Mouse (Mus musculus) midbrain, embryonic 15.5 days (tissue): ENCODE results near the gene Wdr83. TPM values are rescaled to one million over a fixed set of nuclear protein-coding genes. Genes with fewer than 3 reads are reported as not detected.

ENCODE experiments used
- ATAC-seq: fragments of 200-750 bp; cut with Nextera tagmentation; replicated peaks from 2 replicates; pipeline ENCODE4 v1.8.0; 2017; ENCODE audit warnings: moderate TSS enrichment
- H3K27ac ChIP-seq: fragments of 300-500 bp; sonication (generic); 2 replicates; pipeline ENCODE4 v1.5.1; 2015; ENCODE audit warnings: mild to moderate bottlenecking, inconsistent platforms
- H3K27me3 ChIP-seq: fragments of 300-500 bp; sonication (generic); replicated peaks from 2 replicates; pipeline ENCODE4 v1.6.1; 2015; ENCODE audit warnings: inconsistent platforms
- H3K36me3 ChIP-seq: fragments of 300-500 bp; sonication (generic); replicated peaks from 2 replicates; pipeline ENCODE4 v1.6.1; 2015; ENCODE audit warnings: inconsistent platforms
- H3K4me1 ChIP-seq: fragments of 300-500 bp; sonication (generic); 2 replicates; pipeline ENCODE4 v1.6.1; 2015; ENCODE audit warnings: inconsistent platforms
- H3K4me2 ChIP-seq: fragments of 300-500 bp; sonication (generic); 2 replicates; pipeline ENCODE4 v1.6.1; 2015; ENCODE audit warnings: inconsistent platforms, mild to moderate bottlenecking, moderate library complexity
- H3K4me3 ChIP-seq: fragments of 300-500 bp; sonication (generic); 2 replicates; pipeline ENCODE4 v1.5.1; 2015; ENCODE audit warnings: mild to moderate bottlenecking, inconsistent platforms
- H3K9ac ChIP-seq: fragments of 300-500 bp; sonication (generic); 2 replicates; pipeline ENCODE4 v1.6.1; 2015; ENCODE audit warnings: mild to moderate bottlenecking, inconsistent platforms
- H3K9me3 ChIP-seq: fragments of 300-500 bp; sonication (generic); 2 replicates; pipeline ENCODE4 v1.6.1; 2016; ENCODE audit warnings: inconsistent platforms
- WGBS: fragments of 180-500 bp; shearing (Covaris S2); methylation state at CpG from one replicate; pipeline ENCODE4 v1.1.7; 2015; ENCODE audit warnings: mixed read lengths; 5-methylcytosine and 5-hydroxymethylcytosine counted together
- polyA plus RNA-seq: library from polyadenylated mRNA; unstranded; fragments of >200 nt; fragmentation: Nextera tagmentation; extraction: Ambion mirVana; gene quantifications from 2 replicates; pipeline ENCODE4 v1.2.1, GENCODE M21; 2015

The Wdr83 gene
- polyA plus RNA-seq, 1 experiment from 2014 or later = 60.3 TPM

- H3K4me3 ChIP-seq = no peak overlapping the region
- H3K4me1 ChIP-seq = peaks cover 7% of the 10 kb centered on the region
- ATAC-seq = no peak
- WGBS = 95% methylated on average over 6 of the region's 6 CpGs
- H3K9me3 ChIP-seq = no peaks in the 10 kb centered on the region
- H3K27me3 ChIP-seq = no peaks in the 10 kb centered on the region
- H3K36me3 ChIP-seq = peaks cover 56% of the 10 kb centered on the region
- no peak overlapping the region for H3K27ac ChIP-seq
- no peak overlapping the region for H3K9ac ChIP-seq
- no peak overlapping the region for H3K4me2 ChIP-seq
Measured at GRCm38 (mm10) chr8:85043619-85044018, 37.5 kb downstream of the Wdr83 start.

DNA sequence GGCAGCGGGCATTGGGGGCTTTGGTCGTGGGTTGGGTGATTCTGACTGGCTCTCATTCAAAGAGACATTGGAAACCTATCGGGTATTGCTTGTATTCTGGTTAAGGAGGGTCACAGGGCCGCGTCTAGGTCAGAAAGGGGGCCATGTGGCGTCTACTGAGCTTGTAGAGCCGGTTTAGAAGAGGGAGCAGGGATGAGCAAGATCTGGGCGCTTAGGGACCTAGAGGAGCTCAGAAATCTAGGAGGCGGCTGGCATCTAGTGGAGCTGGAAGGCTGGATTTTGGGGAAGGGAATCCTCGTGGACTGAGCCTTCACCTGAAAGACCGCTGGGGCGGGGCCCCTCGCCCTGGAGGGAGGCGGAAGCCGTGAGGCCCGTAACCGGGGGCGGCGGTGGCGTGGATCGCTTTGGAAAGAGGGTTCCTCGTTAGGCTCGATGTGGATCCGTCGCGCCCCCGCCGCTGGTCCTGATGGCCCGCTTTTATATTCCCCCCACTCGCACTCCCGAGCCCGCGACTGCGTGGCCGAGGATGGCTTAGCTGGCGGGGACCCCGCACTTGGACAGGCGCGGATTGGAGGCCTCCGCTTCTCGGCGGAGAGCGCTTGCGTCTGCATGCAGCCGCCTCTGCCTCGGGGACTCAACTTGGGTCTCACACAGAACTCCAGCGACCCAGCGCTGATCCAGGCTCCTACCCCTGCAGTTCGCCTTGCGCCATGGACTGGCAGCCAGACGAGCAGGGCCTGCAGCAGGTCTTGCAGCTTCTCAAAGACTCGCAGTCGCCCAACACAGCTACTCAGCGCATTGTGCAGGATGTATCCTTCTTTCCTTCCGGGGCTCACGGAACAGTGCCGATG is 43.2 kb downstream of the Wdr83 start:
- Histone ChIP-seq H3K9ac (peak overlapping the region; percentile 90), H3K9me3 (no peaks in the 10 kb centered on the region), H3K4me2 (peak overlapping the region; percentile 95), H3K27ac (peak overlapping the region; percentile 97), H3K27me3 (no peaks in the 10 kb centered on the region), H3K4me1 (peaks cover 29% of the 10 kb centered on the region), H3K4me3 (peak overlapping the region; percentile 80), H3K36me3 (peaks cover 12% of the 10 kb centered on the region)
- ATAC-seq = peak; percentile 8; the same call in 1 of the 2 replicates
- under 1% methylated on average over 57 of the region's 57 CpGs for WGBS

DNA sequence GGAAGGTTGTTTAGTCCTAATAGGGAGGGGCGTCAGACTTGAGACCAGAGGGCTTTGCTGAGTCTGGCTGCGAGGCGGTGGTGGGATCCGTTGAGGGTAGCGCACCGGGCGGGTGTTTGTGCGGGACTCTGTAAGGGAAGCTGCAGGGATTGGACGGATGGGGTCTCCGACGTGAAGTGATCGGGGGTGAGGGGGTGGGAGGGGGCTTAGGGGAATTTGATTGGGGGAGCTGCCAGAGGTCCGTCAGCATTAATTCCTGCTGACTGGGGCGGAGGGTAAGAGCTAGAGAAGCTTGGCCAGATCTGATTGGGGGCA is 43.8 kb downstream of the Wdr83 start:
- H3K4me2 ChIP-seq = peak overlapping the region; percentile 95
- WGBS = 0% methylated on average over 14 of the region's 14 CpGs
- no peaks in the 10 kb centered on the region for H3K27me3 ChIP-seq
- H3K9me3 ChIP-seq = no peaks in the 10 kb centered on the region
- peak overlapping the region; percentile 80 for H3K4me3 ChIP-seq
- peak overlapping the region; percentile 90 for H3K9ac ChIP-seq
- peaks cover 29% of the 10 kb centered on the region for H3K4me1 ChIP-seq
- H3K27ac ChIP-seq = peak overlapping the region; percentile 97
- H3K36me3 ChIP-seq = peaks cover 17% of the 10 kb centered on the region; the same call in 1 of the 2 replicates
- peak; percentile 55 for ATAC-seq

DNA sequence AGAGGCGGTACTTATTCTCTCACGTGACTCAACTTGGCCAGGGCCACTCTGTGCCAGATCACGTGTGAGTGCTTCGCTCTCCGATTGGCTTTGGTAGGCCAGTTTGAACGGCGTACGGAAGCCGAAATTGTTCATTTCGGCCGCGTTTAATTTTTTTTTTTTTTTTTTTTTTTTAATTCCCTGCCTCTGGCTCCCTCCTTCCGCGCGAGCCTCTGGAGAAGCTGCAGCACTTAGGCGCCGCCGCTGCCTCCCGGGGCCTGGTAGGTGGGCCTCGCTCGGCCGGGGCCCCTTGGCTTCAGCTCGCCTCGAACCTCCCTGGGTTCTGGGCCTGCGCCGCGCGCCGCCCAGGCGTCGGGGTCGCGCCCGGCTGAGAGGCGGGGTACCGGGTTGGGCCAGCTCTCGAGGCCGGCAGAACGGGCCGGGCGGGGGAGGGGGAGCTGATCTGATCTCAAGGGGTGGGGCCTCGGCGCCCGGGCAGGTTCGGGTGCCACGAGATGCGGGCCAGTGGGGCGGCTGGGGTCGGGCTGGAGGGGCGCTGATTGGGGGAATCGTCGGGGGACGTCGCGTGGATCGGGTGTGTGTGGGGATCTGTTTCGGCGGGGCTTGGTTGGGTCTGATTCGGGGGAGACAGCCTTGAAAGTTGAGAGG is 44.3 kb downstream of the Wdr83 start, which contains the start of gene Tnpo2:
TSS of gene Tnpo2 (plus strand) at position 198 of the 648 bp plus-strand sequence.
- under 1% methylated on average over 57 of the region's 59 CpGs for whole genome bisulfite sequencing
- ATAC-seq = peak; percentile 94
- H3K9ac ChIP-seq = peak within 1 kb of the TSS; percentile 90

GRCm38 (mm10) chr8:85036381-85036717 is 44.8 kb downstream of the Wdr83 start:
- Histone ChIP-seq H3K4me3 (peak overlapping the region; percentile 80), H3K27ac (peak overlapping the region; percentile 97), H3K4me1 (peaks cover 29% of the 10 kb centered on the region), H3K27me3 (no peaks in the 10 kb centered on the region), H3K9me3 (no peaks in the 10 kb centered on the region), H3K36me3 (peaks cover 26% of the 10 kb centered on the region), H3K9ac (peak overlapping the region; percentile 58), H3K4me2 (peak overlapping the region; percentile 95)
- ATAC-seq = peak; percentile 59
- 0% methylated on average over 9 of the region's 9 CpGs for WGBS

More for the DNA sequence above, 44.3 kb downstream of the Wdr83 start, which contains the start of gene Tnpo2:
- H3K4me1 ChIP-seq = peaks cover 29% of the 10 kb centered on the region
- H3K9me3 ChIP-seq = no peaks in the 10 kb centered on the region
- H3K27ac ChIP-seq = peak within 1 kb of the TSS; percentile 97
- H3K36me3 ChIP-seq = peaks cover 22% of the 10 kb centered on the region; the same call in 1 of the 2 replicates
- peak within 1 kb of the TSS; percentile 95 for H3K4me2 ChIP-seq
- peak within 1 kb of the TSS; percentile 80 for H3K4me3 ChIP-seq
- no peaks in the 10 kb centered on the region for H3K27me3 ChIP-seq

GRCm38 (mm10) chr8:85035728-85036310 is 45.3 kb downstream of the Wdr83 start:
- Histone ChIP-seq H3K4me2 (peak overlapping the region; percentile 95), H3K4me3 (peak overlapping the region; percentile 80), H3K4me1 (peaks cover 29% of the 10 kb centered on the region), H3K9ac (peak overlapping the region; percentile 58), H3K9me3 (no peaks in the 10 kb centered on the region), H3K27ac (peak overlapping the region; percentile 97), H3K27me3 (no peaks in the 10 kb centered on the region), H3K36me3 (peaks cover 23% of the 10 kb centered on the region)
- ATAC-seq = peak; percentile 22
- 2% methylated on average over 15 of the region's 15 CpGs for WGBS

DNA sequence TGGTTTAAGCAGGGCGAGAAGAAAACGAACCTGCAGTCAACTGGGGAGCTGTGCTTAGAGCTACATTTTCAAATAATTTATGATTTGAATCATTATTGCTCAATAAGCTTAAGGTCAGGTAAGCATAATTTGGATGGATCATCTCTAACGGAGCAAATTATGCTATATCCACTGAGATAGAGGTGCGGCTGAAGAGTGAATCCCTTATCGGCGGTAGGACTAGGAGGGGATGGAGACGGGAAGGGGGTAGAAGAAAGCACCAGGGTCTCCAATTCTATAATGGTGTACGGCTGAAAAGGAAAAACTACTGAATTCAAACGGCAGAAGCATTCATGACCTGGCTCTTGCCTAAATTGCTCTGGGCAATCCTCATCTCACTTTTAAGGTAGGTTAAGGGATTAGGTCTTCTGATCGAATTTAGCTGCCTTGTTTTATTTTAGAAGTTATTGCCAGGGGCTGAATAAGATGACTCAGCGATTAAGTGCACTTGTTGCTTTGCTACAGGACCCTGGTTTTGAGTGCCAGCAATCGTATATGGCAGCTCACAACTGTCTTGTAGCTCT is 45.9 kb downstream of the Wdr83 start:
- Histone ChIP-seq H3K36me3 (peaks cover 23% of the 10 kb centered on the region), H3K4me2 (peak overlapping the region; percentile 95), H3K9ac (peak overlapping the region; percentile 58), H3K27ac (no peak overlapping the region), H3K4me3 (peak overlapping the region; percentile 80), H3K4me1 (peaks cover 29% of the 10 kb centered on the region), H3K27me3 (no peaks in the 10 kb centered on the region), H3K9me3 (no peaks in the 10 kb centered on the region)
- 6% methylated on average over 12 of the region's 12 CpGs for WGBS
- no peak for ATAC-seq

GRCm38 (mm10) chr8:85034764-85035163 is 46.3 kb downstream of the Wdr83 start:
- H3K4me2 ChIP-seq = peak overlapping the region; percentile 95
- peaks cover 28% of the 10 kb centered on the region for H3K36me3 ChIP-seq
- no peak for ATAC-seq
- no peak overlapping the region for H3K27ac ChIP-seq
- 3% methylated on average over 13 of the region's 13 CpGs for WGBS
- peaks cover 29% of the 10 kb centered on the region for H3K4me1 ChIP-seq
- peak overlapping the region; percentile 80 for H3K4me3 ChIP-seq
- H3K27me3 ChIP-seq = no peaks in the 10 kb centered on the region
- no peak overlapping the region; the same call in 1 of the 2 replicates for H3K9ac ChIP-seq
- no peaks in the 10 kb centered on the region for H3K9me3 ChIP-seq

GRCm38 (mm10) chr8:85033867-85034266 is 47.2 kb downstream of the Wdr83 start:
- 66% methylated on average over 1 of the region's 1 CpGs for WGBS

GRCm38 (mm10) chr8:85032622-85033311 is 48.3 kb downstream of the Wdr83 start:
- Histone ChIP-seq H3K27ac (no peak overlapping the region), H3K27me3 (no peaks in the 10 kb centered on the region), H3K9ac (no peak overlapping the region), H3K9me3 (no peaks in the 10 kb centered on the region), H3K4me1 (peaks cover 31% of the 10 kb centered on the region), H3K36me3 (peaks cover 29% of the 10 kb centered on the region), H3K4me3 (no peak overlapping the region), H3K4me2 (no peak overlapping the region)
- 88% methylated on average over 4 of the region's 4 CpGs for WGBS
- ATAC-seq = no peak

More at GRCm38 (mm10) chr8:85033867-85034266, 47.2 kb downstream of the Wdr83 start:
- Histone ChIP-seq H3K27me3 (no peaks in the 10 kb centered on the region), H3K4me2 (no peak overlapping the region), H3K9ac (no peak overlapping the region), H3K4me1 (peaks cover 30% of the 10 kb centered on the region), H3K27ac (no peak overlapping the region), H3K36me3 (peaks cover 29% of the 10 kb centered on the region), H3K4me3 (no peak overlapping the region), H3K9me3 (no peaks in the 10 kb centered on the region)
- no peak for ATAC-seq

DNA sequence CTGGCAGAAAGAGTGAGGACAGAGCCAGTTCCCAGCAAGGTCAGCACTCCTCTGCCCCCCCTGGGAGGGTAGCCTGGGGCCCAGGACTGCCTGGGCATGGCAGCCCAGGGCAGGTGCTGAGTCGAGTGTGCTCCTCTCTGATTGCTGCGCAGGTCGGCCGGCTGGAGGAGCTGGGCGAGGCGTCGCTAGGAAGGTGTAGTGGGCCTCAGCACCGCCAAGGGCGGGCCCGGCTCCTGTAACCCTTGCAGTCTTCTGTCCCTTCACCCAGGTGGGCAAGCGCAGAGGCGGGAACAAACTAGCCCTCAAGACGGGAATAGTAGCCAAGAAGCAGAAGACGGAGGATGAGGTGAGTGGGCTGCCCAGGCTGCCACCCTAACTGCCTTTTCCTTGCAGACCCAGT is 51.8 kb downstream of the Wdr83 start:
- Histone ChIP-seq H3K9me3 (no peaks in the 10 kb centered on the region), H3K27ac (no peak overlapping the region), H3K4me3 (0 out of 2 replicates have a peak overlapping the region, but pooled peaks have one; percentile 93), H3K27me3 (no peaks in the 10 kb centered on the region), H3K4me1 (peaks cover 32% of the 10 kb centered on the region), H3K36me3 (peaks cover 29% of the 10 kb centered on the region), H3K4me2 (no peak overlapping the region; the same call in 1 of the 2 replicates), H3K9ac (peak overlapping the region; percentile 96; the same call in 1 of the 2 replicates)
- no peak for ATAC-seq
- WGBS = 92% methylated on average over 14 of the region's 14 CpGs
